Mouse (Mus musculus): ENCODE measurements around the gene Cbl.

DNA sequence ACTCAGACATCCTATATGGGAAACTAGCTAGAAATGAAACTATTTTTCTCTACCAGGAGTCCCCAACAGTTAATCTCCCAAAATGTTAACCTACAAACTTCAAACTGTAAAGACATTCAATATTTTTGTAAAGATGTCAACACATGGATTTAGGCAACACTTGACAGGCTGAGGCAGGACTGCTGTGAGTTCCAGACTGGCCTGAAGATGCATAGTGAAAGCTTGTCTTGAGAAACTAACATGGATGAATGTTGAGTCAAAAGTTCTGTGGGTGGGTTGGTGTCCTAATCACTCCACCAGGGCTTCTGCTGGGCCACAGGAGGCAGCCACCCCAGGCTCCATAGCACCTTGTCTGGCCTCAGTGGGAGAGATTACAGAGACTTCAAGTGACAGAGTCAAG, 2.2 kb downstream of the Cbl start:
- no peak for TF ChIP-seq CTCF (IDR thresholded peaks at IDR 0.05; ENCODE audit: borderline replicate concordance, extremely low read depth, insufficient read depth, insufficient read length)
- TF ChIP-seq POLR2A (IDR thresholded peaks at IDR 0.05; ENCODE audit: borderline replicate concordance, extremely low read depth, insufficient read depth, insufficient read length, poor library complexity, severe bottlenecking): no peak
